Mouse (Mus musculus): ENCODE data around the gene Nkapd1. TPM values are rescaled to one million over a fixed set of nuclear protein-coding genes. Genes with fewer than 3 reads are reported as not detected.

Nkapd1 gene
- polyA plus RNA-seq, 2 experiments from 2014 or later, result 19.5 to 27.7 TPM

GRCm38 (mm10) chr9:50601536-50601935, 15.7 kb downstream of the Nkapd1 start:
- ATAC-seq, result no peak

DNA sequence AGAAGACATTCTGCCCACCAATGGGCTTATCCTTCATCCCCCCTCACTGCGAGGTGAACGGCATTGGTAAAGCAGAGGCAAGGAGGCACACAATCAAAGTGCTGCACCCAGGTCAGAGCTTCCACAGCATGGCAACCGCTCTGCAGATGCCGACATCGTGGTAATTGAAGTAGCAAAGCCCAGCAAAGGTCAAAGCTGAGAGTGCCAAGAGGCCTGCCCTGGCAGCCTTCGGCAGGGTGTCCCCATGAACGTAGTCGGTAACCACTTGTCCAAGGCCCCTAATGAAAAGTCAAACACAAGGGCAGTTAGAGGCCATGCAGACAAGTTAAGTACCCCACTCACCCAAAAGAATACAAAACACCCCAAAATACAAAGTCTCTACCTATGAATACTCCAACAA, 20.3 kb downstream of the Nkapd1 start:
- ATAC-seq, result no peak

GRCm38 (mm10) chr9:50594794-50595417, 22.4 kb downstream of the Nkapd1 start:
- no peak for ATAC-seq

DNA sequence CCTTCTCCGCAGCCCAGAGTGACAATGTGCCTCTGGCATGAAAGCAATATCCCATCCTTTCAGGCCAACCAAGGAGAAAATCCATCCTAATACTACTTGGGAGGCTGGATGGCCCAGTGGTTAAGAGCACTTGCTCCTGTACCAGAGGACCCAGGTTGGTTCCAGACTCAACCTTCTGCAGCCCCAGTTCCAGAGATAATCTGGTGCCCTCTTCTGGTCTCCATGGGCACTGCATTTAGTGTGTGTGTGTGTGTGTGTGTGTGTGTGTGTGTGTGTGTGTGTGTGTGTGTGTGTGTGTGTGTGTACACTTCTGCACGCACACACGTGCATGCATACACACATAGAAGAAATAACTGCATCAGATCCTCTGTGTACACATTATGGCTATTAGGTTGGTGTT, 23.7 kb downstream of the Nkapd1 start:
- ATAC-seq, result no peak

DNA sequence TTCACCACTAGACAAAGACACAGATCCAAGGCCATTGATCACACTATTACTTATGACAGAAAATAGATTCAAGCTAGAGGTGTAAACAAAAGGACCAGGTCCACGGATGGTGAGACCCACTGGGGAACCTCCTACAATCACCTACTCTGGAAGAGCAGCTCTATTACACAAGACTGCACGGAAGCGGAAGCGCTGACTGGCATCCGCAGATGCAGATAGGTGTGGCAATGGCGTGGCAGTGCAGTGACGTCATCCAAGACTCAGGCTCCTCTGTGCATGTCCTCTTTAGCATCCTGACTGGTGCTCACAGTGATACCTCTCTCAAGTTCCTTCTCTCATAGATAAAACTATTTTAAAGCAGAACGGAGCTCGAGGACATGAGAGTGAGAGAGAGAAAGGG, 24.3 kb downstream of the Nkapd1 start:
- no peak for ATAC-seq

DNA sequence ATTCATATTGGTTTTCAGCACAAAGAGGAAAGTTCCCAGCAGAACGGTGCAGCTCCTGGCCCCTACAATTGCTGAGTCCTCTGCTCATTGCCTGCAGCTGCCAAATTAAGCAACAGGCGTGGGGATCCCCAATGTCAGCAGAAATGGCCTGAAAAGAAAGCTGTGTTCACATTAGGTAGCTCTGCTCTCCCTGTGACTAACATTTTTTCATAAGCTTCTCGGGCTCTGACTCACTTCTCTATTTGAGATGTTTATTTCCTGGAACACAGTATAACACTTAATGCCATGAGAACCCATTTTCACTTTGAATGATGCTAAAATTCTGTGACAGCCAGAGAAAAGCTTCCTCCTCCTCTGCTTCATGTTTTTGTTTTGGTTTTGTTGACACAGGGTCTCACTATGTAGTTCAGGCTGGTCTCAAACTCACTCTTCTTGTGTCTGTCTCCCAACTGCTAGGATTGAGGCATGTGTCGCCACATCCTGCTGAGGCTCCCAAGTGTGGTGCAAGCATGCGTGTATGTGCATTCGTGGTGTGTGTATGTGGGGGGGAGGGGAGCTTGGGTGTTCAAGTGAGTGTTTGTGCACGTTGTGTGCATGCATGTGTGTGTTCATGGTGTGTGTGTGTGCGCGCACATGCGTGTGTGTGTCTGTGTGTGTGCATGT, 26.3 kb downstream of the Nkapd1 start:
- ATAC-seq, result peak; percentile 64

GRCm38 (mm10) chr9:50586955-50587354, 30.3 kb downstream of the Nkapd1 start:
- no peak for ATAC-seq

DNA sequence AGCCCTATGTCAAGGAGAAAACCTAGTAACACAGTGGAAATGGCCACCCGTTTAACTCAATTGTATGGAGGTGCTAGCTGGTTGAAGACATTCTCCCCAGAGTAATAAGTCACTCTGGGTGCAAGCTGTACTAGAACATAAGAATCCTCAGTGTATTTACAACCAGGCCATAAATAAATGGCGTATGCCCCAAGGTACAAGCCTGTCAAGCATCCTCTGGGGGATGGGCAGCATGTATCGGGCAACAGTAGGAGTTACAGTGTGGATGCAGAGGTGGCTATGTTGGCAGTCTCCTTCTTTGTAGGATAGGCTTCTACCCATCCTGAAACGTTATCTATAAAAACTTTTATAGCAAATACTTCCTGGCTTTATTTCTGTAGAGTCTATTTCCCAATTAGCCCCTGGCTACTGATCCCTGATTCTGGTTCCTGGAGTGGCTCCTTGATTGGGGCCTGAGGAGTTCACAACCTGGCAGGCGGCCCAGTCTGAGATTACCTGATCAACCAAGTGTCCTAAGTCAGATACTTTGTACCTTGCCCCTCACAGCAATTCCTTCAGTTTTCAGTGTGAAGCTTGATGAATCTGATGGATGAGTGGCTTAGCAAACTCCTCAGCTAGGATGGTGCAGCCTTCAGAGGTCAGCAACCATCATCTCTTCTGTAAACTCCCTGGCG, 32.0 kb downstream of the Nkapd1 start:
- no peak for ATAC-seq

GRCm38 (mm10) chr9:50580370-50580769, 36.9 kb downstream of the Nkapd1 start:
- no peak for ATAC-seq

- no peak for ATAC-seq
Measured at GRCm38 (mm10) chr9:50569599-50570525, 47.4 kb downstream of the Nkapd1 start.

DNA sequence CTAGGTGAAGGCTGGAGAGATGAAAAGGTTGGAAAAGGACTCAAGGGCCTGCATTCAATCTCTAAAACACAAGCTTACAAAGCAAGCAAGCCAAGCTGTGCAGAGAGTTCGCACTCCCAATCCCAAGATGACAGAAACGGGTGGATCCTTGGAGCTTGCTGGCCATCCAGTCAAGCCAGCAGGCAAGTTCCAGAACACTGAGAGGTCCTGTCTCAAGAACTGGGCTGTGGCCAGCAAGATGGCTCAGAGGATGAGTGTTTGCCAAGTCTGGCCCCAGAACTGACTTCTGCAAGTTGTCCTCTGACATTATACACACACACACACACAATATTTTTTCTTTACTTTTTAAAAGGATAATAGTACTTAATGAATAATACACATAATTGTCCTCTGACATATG, 49.4 kb downstream of the Nkapd1 start:
- ATAC-seq, result no peak

DNA sequence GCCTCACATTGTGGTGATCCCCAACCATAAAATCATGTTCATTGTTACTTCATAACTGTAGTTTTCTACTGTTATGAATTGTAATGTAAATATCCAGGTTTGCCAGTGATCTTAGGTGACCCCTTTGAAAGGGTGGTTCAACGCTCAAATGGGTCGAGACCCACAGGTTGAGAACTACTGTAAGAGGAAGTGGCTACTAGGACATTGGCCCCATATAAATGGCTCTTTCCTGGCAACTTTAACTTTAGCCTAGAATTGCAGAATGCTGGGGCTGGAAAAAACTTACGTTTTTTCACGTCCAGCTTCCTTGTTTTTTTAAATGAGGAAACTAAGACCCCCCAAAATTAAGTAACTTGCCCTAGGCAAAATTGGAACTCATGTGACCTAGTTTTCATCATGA, 49.9 kb downstream of the Nkapd1 start:
- no peak for ATAC-seq

- no peak for ATAC-seq
Measured at GRCm38 (mm10) chr9:50565940-50566339, 51.3 kb downstream of the Nkapd1 start.

DNA sequence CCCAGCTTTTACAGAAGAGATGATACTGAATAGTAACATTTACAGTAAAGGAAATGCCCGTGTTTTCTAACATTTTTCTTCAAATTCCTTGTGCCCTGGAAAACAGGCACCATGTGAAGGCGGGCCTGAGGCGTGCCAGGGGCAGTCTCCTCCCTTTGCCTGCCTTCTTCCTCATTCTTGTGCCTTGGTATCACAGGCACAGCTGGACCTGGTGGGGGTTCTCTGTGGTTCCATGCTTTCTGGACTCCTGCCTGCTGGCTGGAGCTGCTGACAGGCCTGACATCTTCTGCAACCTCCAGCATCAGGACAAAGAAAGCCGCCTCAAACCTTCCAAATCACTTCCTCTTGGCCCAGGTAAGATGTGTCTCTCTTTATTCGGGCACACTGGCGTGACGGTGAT, 52.1 kb downstream of the Nkapd1 start:
- ATAC-seq, result no peak

- ATAC-seq, result no peak
Measured at GRCm38 (mm10) chr9:50561918-50562360, 55.3 kb downstream of the Nkapd1 start.

- no peak for ATAC-seq
Measured at GRCm38 (mm10) chr9:50561145-50561917, 55.9 kb downstream of the Nkapd1 start, which contains the start of gene Tex12. Tex12 (minus strand) TSS chr9:50561325.

Other genes starting within 250 kb of the Nkapd1 start
- gene Plet1, start 122.9 kb downstream of the Nkapd1 start, polyA plus RNA-seq (2017; shearing (Covaris generic)), result under 1 TPM in 1 of 2 experiments, not detected in 1; 0.20 TPM
- gene Pts, start 88.7 kb downstream of the Nkapd1 start, polyA plus RNA-seq (2017; shearing (Covaris generic)), result 100 to 1,000 TPM; 117 to 121 TPM
- 1 to 10 TPM; 3.4 to 3.9 TPM for gene Il18, start 62.6 kb downstream of the Nkapd1 start, polyA plus RNA-seq (2017; shearing (Covaris generic))
- under 1 TPM; 0.45 to 0.56 TPM for gene Bco2, start 62.3 kb downstream of the Nkapd1 start, polyA plus RNA-seq (2017; shearing (Covaris generic))
- gene Tex12, start 56.1 kb downstream of the Nkapd1 start, polyA plus RNA-seq (2017; shearing (Covaris generic)), result not detected
- 100 to 1,000 TPM; 176 to 199 TPM for gene Sdhd, start 13.7 kb downstream of the Nkapd1 start, polyA plus RNA-seq (2017; shearing (Covaris generic))
- gene Timm8b, start 13.6 kb downstream of the Nkapd1 start, polyA plus RNA-seq (2017; shearing (Covaris generic)), result 100 to 1,000 TPM; 118 to 128 TPM
- under 1 TPM; 0.36 to 0.43 TPM for gene Pih1d2, start 143 bp downstream of the Nkapd1 start, polyA plus RNA-seq (2017; shearing (Covaris generic))
- gene Dlat, start 42.3 kb upstream of the Nkapd1 start, polyA plus RNA-seq (2017; shearing (Covaris generic)), result 10 to 100 TPM; 15.8 to 18.2 TPM
- gene Dixdc1, start 122.1 kb upstream of the Nkapd1 start, polyA plus RNA-seq (2017; shearing (Covaris generic)), result under 1 TPM in 1 of 2 experiments, not detected in 1; 0.60 TPM
- gene 2310030G06Rik, start 129.1 kb upstream of the Nkapd1 start, polyA plus RNA-seq (2017; shearing (Covaris generic)), result not detected
- 1 to 10 TPM; 3.7 to 4.5 TPM for gene Cryab, start 133.9 kb upstream of the Nkapd1 start, polyA plus RNA-seq (2017; shearing (Covaris generic))
- 1 to 10 TPM in 1 of 2 experiments, not detected in 1; 1.3 TPM for gene Hspb2, start 134.9 kb upstream of the Nkapd1 start, polyA plus RNA-seq (2017; shearing (Covaris generic))
- 1 to 10 TPM; 6.5 to 7.5 TPM for gene Fdxacb1, start 150.8 kb upstream of the Nkapd1 start, polyA plus RNA-seq (2017; shearing (Covaris generic))
- 1 to 10 TPM; 7.4 to 7.9 TPM for gene Alg9, start 157.6 kb upstream of the Nkapd1 start, polyA plus RNA-seq (2017; shearing (Covaris generic))
- gene 1110032A03Rik, start 158.1 kb upstream of the Nkapd1 start, polyA plus RNA-seq (2017; shearing (Covaris generic)), result 10 to 100 TPM; 14.1 to 16.4 TPM
- 10 to 100 TPM; 59.3 to 72.1 TPM for gene Ppp2r1b, start 227.8 kb upstream of the Nkapd1 start, polyA plus RNA-seq (2017; shearing (Covaris generic))